Mouse (Mus musculus): ENCODE data around the gene Gmppb. TPM values are rescaled to one million over a fixed set of nuclear protein-coding genes. Genes with fewer than 3 reads are reported as not detected.

The Gmppb gene
- polyA plus RNA-seq (2012; rRNA removed): 19.9 and 21.8 TPM in 2 replicates

GRCm38 (mm10) chr9:108049016-108049455 lies at the start of gene Gmppb:
Gene Gmppb, plus strand, starts transcription at chr9:108049242.

DNA sequence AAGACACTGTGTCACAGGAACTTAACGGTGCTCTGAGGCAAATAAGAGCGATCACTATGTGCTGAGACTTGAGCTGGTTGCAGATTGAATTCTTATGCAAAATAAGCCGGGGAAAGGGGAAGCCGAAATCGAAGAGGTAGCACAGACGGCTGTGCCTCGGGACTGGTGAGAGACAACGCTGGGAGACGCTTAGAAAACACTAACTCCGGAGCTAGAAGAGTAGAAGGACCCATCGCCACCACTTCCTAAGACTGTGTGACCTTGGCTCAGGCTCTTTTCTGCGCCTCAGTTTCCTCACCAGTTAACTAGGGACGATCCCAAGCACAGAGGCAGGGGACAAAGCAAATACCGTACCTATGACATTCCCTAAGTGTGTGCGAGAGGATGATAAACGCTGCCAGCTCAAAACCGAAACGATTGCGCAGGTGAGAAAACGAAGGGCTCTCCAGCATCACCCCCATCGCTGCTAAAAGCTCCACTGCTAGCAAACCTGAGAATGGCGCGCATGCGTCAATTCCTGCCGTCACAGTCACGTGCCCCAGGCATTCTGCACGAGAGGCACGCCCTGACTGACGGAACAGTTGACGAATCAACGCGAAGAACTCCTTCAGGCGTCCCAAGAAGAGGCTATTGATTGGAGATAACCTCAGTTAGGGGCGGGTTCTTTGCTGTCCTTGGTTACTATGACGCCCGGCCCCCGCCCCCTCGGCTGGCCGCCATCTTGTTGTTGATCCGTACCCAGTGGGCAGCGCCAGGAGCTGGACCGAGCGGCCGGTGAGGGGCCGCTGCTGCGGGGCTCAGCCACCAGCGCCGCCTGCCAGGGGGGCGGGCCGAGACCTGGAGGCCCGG lies 46.9 kb upstream of the Gmppb start, which contains the start of gene Ip6k1:
TSS of gene Ip6k1 (plus strand) at position 580 of the 849 bp plus-strand sequence.

DNA sequence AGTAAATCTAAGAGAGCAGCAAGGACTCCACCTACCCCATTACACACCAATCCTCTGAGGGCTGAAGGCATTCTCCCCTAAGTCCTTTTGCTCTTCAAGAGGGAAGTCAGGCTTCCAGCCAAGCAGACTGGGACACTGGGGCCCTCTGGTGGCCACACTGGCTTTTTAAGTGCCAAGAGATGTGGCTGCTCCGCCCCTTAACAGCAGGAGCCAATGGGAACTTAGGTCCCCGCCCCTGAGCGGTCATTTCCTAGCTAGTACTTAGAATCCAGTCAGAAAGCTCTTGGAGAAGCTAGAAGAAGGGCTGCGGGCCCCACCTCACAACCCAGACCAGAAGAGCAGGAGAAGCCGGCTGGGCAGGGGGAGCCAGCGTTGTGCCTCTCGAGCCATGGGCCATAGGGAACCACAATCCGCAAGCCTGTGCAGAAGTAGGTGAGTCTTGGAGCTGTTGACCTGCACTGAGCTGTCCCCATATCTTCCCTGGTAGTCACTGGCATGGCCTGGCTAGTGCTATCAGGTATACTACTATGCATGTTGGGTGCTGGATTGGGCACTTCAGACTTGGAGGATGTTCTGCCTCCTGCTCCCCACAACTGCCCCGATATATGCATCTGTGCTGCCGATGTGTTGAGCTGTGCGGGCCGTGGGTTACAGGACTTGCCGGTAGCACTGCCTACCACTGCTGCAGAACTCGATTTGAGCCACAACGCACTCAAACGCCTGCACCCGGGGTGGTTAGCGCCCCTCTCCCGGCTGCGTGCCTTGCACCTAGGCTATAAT lies 4.0 kb downstream of the Gmppb start, which contains the start of gene Amigo3:
TSS of gene Amigo3 (plus strand) at position 275 of the 780 bp plus-strand sequence.

DNA sequence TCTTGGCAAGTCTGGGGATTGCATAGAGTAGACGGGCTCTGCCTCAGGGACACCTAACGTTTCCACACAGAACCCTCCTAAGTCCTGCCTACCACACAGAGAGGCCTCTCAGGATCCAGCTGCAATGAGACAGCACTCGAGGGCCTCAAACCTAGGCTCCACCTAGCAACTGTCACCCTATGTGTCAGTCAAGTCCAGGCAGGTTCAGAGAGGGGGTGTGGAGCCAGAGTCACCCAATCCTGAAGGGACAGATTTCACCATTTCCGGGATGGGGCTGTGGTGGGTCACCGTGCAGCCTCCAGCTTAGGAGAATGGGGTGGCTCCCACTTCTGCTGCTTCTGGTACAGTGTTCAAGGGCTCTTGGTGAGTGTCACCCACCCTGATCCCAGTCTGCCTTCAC lies 31.1 kb downstream of the Gmppb start, which contains the start of gene Mst1:
TSS of gene Mst1 (plus strand) at position 269 of the 400 bp plus-strand sequence.

GRCm38 (mm10) chr9:108082988-108083431 lies 34.0 kb downstream of the Gmppb start, which contains the start of gene Rnf123:
Gene Rnf123, minus strand, starts transcription at chr9:108083346.

GRCm38 (mm10) chr9:108094184-108094941 lies 45.3 kb downstream of the Gmppb start, which contains the start of gene Apeh:
Gene Apeh, minus strand, starts transcription at chr9:108094606.

Other genes starting within 250 kb of the Gmppb start
- 91.0 and 99.6 TPM in 2 replicates for gene Rbm6, start 176.0 kb upstream of the Gmppb start, polyA plus RNA-seq (2012; rRNA removed)
- 26.7 and 28.3 TPM in 2 replicates for gene Mon1a, start 161.1 kb upstream of the Gmppb start, polyA plus RNA-seq (2012; rRNA removed)
- 4.7 and 6.4 TPM in 2 replicates for gene Mst1r, start 142.4 kb upstream of the Gmppb start, polyA plus RNA-seq (2012; rRNA removed)
- gene Actl11, start 120.8 kb upstream of the Gmppb start, polyA plus RNA-seq (2012; rRNA removed): not detected in 2 replicates
- gene Camkv, start 113.6 kb upstream of the Gmppb start, polyA plus RNA-seq (2012; rRNA removed): 39.4 and 49.6 TPM in 2 replicates
- 10.0 and 10.4 TPM in 2 replicates for gene Traip, start 99.1 kb upstream of the Gmppb start, polyA plus RNA-seq (2012; rRNA removed)
- gene Uba7, start 73.7 kb upstream of the Gmppb start, polyA plus RNA-seq (2012; rRNA removed): 7.9 and 12.2 TPM in 2 replicates
- 1.3 and 3.4 TPM in 2 replicates for gene Gm20661, start 66.2 kb upstream of the Gmppb start, polyA plus RNA-seq (2012; rRNA removed)
- 15.0 and 28.7 TPM in 2 replicates for gene Inka1, start 63.4 kb upstream of the Gmppb start, polyA plus RNA-seq (2012; rRNA removed)
- gene Cdhr4, start 56.7 kb upstream of the Gmppb start, polyA plus RNA-seq (2012; rRNA removed): 6.2 and 14.1 TPM in 2 replicates
- gene Gm20662, start 52.9 kb upstream of the Gmppb start, polyA plus RNA-seq (2012; rRNA removed): 1.7 and 3.8 TPM in 2 replicates
- gene Ip6k1, start 46.7 kb upstream of the Gmppb start, polyA plus RNA-seq (2012; rRNA removed): 129 and 135 TPM in 2 replicates
- gene Amigo3, start 3.9 kb downstream of the Gmppb start, polyA plus RNA-seq (2012; rRNA removed): 3.4 and 3.7 TPM in 2 replicates
- gene Mst1, start 31.2 kb downstream of the Gmppb start, polyA plus RNA-seq (2012; rRNA removed): 0.05 and 0.11 TPM in 2 replicates
- 78.9 and 79.2 TPM in 2 replicates for gene Rnf123, start 34.1 kb downstream of the Gmppb start, polyA plus RNA-seq (2012; rRNA removed)
- gene Apeh, start 45.4 kb downstream of the Gmppb start, polyA plus RNA-seq (2012; rRNA removed): 63.5 and 70.3 TPM in 2 replicates
- gene Bsn, start 141.1 kb downstream of the Gmppb start, polyA plus RNA-seq (2012; rRNA removed): 17.6 and 21.0 TPM in 2 replicates
- gene Dag1, start 214.7 kb downstream of the Gmppb start, polyA plus RNA-seq (2012; rRNA removed): 31.1 and 37.4 TPM in 2 replicates
- 87.9 and 91.8 TPM in 2 replicates for gene Nicn1, start 241.2 kb downstream of the Gmppb start, polyA plus RNA-seq (2012; rRNA removed)
- gene Amt, start 247.6 kb downstream of the Gmppb start, polyA plus RNA-seq (2012; rRNA removed): 64.2 and 65.5 TPM in 2 replicates